ENCODE assay signal across 6 mouse cellular contexts in the genomic region with DNA sequence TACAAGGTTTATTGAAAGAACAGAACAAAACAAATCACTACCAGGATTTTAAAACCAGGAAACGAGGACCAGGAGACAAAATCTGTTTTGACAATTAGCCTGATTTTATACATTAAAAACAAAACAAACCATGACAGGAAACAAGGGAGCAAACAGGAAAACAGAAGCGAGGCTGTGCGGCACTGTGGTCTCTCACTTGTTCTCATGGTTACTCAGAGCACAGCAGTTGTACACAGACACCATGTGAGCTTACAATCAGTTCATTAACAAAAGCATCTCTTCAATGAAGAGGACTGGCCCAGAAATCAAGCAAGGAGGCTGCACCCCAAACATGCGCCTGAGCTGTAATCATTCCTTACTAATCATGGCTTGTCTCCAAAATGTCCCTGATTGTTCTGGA.
A peak's percentile ranks its signal among the peaks of the same experiment; 100 is the strongest.
DNase-seq lines count a peak whose midpoint lies in the region; ATAC-seq lines count a peak whose summit lies in the region.

No protein-coding gene starts in this region.

- peak; percentile 21 for DNase-seq in CD4-positive helper T cell, adult 2 months (ENCODE audit: low read depth, low spot score)
- DNase-seq in heart, adult 11 months = peak; percentile 30
- peak; percentile 10 for DNase-seq in naive thymus-derived CD4-positive, alpha-beta T cell, adult 2 months (ENCODE audit: low read depth)

- peak; percentile 92 for ATAC-seq in CD4-positive, CD25-positive, alpha-beta regulatory T cell, adult 4 months
- ATAC-seq in activated CD4-positive, CD25-positive, alpha-beta regulatory T cell, adult 4 months = peak; percentile 85
- ATAC-seq in inflammation-experienced regulatory T-cells, adult 6 months = peak; percentile 50

Comparison
In these comparisons a context has a peak if more than half of its experiments do, and no peak if none do; other contexts are left out.
1. Peak in every context shown above with its lines: DNase-seq and ATAC-seq.